Mouse (Mus musculus) heart, embryonic 14.5 days (tissue): Measurements from ENCODE around the gene Frmd8. TPM values are rescaled to one million over a fixed set of nuclear protein-coding genes. Genes with fewer than 3 reads are reported as not detected.

ENCODE experiments used
- ATAC-seq: fragments of 200-750 bp; cut with Nextera tagmentation; 2 replicates; pipeline ENCODE4 v1.8.0; 2017; ENCODE audit warnings: low read depth, moderate TSS enrichment; ENCODE audit not compliant: insufficient number of reproducible peaks, insufficient read depth, low FRiP score
- H3K27ac ChIP-seq, 2 experiments: fragments of 200-500 bp in 1 of 2; fragments of 300-500 bp in 1 of 2; sonication (generic) in 1 of 2; replicated peaks in 1 of 2; 2 replicates each; pipeline ENCODE4 v1.5.1; 2012 to 2014; ENCODE audit warnings: low read depth in 2 of 2, low read length in 2 of 2, control low read depth in 1 of 2, mild to moderate bottlenecking in 1 of 2, mixed read lengths in 1 of 2; ENCODE audit not compliant: control insufficient read depth in 1 of 2, insufficient read depth in 1 of 2
- H3K27me3 ChIP-seq: fragments of 300-500 bp; sonication (generic); 2 replicates; pipeline ENCODE4 v1.6.1; 2014; ENCODE audit warnings: mild to moderate bottlenecking, low read length, control low read depth; ENCODE audit not compliant: control insufficient read depth, insufficient read depth
- H3K36me3 ChIP-seq: fragments of 300-500 bp; sonication (generic); 2 replicates; pipeline ENCODE4 v1.6.1; 2014; ENCODE audit warnings: mild to moderate bottlenecking, control low read depth, low read length, mixed read lengths; ENCODE audit not compliant: control insufficient read depth, insufficient read depth
- H3K4me1 ChIP-seq, 2 experiments: fragments of 200-500 bp in 1 of 2; fragments of 300-500 bp in 1 of 2; sonication (generic) in 1 of 2; 2 replicates each; pipeline ENCODE4 v1.6.1; 2012 to 2014; ENCODE audit warnings: low read length in 2 of 2, control low read depth in 1 of 2, mixed read lengths in 1 of 2; ENCODE audit not compliant: control insufficient read depth in 2 of 2, insufficient read depth in 2 of 2
- H3K4me2 ChIP-seq: fragments of 300-500 bp; sonication (generic); 2 replicates; pipeline ENCODE4 v1.6.1; 2014; ENCODE audit warnings: mild to moderate bottlenecking, low read length
- H3K4me3 ChIP-seq, 2 experiments: fragments of 200-500 bp in 1 of 2; fragments of 300-500 bp in 1 of 2; sonication (generic) in 1 of 2; 2 replicates each; pipeline ENCODE4 v1.5.1; 2012 to 2014; ENCODE audit warnings: low read length in 2 of 2, mild to moderate bottlenecking in 2 of 2, control low read depth in 1 of 2, low read depth in 1 of 2, moderate library complexity in 1 of 2; ENCODE audit not compliant: control insufficient read depth in 1 of 2, insufficient read depth in 1 of 2
- H3K9ac ChIP-seq: fragments of 300-500 bp; sonication (generic); 2 replicates; pipeline ENCODE4 v1.6.1; 2014; ENCODE audit warnings: mild to moderate bottlenecking, low read length
- H3K9me3 ChIP-seq: fragments of 300-500 bp; sonication (generic); 2 replicates; pipeline ENCODE4 v1.6.1; 2016; ENCODE audit warnings: low read length, control low read depth; ENCODE audit not compliant: control insufficient read depth
- WGBS: fragments of 180-500 bp; shearing (Covaris S2); extraction: QIAGEN DNeasy Blood & Tissue Kit; methylation state at CpG from one replicate; pipeline ENCODE4 v1.1.7; 2014; 5-methylcytosine and 5-hydroxymethylcytosine counted together
- polyA plus RNA-seq: library from polyadenylated mRNA; unstranded; fragments of >200 nt; fragmentation: Nextera tagmentation; extraction: Ambion mirVana; gene quantifications from 2 replicates; pipeline ENCODE4 v1.2.1, GENCODE M21; 2014

Gene Frmd8
- polyA plus RNA-seq, 1 experiment from 2014 or later, result 18.5 TPM

DNA sequence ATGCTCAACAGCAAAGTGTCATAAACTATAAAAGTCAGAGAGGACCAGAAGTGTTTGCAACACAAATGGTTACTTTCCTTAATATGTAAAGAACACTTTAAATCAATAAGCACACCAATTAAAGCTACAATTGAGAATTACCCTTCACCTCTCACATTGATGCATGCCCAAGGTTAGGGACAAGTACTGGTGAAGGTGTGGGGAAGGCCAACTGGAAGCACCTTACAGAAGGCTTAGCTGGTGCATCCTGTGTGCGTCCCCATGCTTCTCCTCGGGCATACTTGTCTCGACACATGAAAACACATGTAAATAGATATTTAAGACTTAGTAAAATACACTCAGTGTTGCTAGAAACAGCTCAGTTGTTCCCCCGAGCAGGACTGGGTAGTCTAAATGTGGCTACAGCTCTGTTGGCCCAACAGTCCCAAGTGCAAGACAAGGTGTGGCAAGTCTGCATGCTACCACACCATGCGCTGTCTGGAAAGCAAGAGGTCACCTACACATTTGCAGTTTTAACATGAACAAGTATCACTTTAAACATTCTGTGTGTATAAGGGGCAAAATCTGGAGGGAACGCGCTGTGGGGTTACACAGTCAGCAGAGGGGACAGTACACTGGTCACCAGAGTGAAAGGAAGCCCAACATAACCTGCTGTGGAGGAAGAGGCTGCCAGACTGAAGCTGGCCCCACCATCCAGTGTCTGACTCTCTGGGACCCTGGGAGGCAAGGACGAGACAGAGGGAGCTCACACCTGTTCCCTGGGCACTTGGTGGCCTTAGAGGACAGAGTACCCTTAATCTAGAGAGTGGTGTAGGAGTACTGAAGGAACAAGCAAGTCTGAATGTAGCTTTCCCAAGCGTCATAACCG, 39.8 kb downstream of the Frmd8 start:
- Histone ChIP-seq H3K4me2 (no peak overlapping the region), H3K9ac (no peak overlapping the region), H3K9me3 (no peaks in the 10 kb centered on the region), H3K36me3 (no peaks in the 10 kb centered on the region), H3K4me3 (no peak overlapping the region), H3K27ac (no peak overlapping the region), H3K27me3 (no peaks in the 10 kb centered on the region), H3K4me1 (peaks cover 11 to 25% of the 10 kb centered on the region in 2 experiments)
- ATAC-seq, result no peak
- WGBS, result 91% methylated on average over 10 of the region's 10 CpGs

DNA sequence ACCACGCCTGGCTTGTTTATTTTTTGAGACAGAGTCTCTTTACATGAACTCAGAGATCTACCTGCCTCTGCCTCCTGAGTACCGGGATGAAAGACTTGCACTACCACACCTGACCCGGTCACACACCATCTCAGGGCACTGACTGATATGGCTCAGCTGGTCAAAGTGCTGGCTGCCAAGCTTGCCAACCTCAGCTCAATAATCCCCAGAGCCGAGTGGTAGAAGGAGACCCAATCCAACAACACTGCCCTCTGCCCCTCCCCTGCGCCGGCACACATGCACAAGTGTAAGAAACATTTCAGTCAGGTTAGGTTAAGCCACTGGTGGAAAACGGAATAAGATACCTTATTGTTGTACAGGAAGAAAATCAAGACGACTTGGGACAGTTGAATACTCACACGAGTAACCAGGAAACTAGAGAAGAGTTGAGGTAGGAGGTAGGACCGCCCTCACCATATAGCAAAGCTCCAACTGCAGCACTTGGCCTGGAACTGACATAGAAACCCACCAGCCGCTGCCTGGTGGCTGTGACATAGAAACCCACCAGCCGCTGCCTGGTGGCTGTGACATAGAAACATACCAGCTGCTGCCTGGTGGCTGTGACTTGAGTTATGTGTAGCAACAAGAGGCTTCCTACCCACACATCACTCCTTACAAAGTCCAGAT, 40.7 kb downstream of the Frmd8 start:
- Histone ChIP-seq H3K36me3 (no peaks in the 10 kb centered on the region), H3K4me2 (no peak overlapping the region), H3K27ac (no peak overlapping the region), H3K9ac (no peak overlapping the region), H3K9me3 (no peaks in the 10 kb centered on the region), H3K4me1 (peaks cover 11 to 19% of the 10 kb centered on the region in 2 experiments), H3K4me3 (no peak overlapping the region), H3K27me3 (no peaks in the 10 kb centered on the region)
- ATAC-seq, result no peak
- 90% methylated on average over 12 of the region's 12 CpGs for WGBS

DNA sequence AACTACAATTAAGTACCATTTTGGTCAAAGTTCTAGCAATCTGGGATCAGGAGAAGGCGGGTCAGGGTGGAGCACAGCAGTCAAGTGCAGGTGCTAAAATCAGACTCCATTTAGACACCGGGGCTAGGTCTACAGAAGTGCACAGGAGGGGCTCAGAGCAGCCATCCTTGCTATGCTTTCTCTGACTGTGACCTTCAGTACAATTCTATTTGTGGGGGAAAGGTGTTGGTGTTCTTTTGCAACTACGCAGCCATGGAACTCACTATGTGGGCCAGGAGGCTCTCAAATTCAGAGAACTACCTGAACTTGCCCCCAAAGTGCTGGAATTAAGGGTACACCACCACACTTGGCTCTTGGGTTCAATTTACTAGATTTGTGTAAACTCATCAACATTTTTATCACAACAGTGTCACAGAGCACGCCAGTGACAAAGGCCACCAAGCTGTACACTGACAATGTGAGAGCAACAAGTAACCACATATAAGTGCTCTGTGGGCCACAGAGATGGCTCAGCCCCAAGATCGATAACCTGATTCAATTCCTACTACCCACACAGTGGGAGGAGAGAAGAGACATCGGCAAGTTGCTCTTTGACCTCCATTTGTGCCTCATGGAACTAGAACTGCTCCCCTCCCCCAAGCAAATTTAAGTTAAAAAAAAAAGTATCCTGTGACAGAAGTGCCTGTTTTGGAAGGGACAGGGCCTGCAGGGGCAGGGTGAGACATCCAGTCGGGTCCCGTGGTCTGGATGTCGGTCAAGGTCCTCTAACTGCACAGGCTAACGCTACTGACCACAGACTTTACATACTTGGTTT, 41.6 kb downstream of the Frmd8 start:
- H3K4me1 ChIP-seq, result peaks cover 11 to 19% of the 10 kb centered on the region in 2 experiments
- WGBS, result 91% methylated on average over 10 of the region's 10 CpGs
- no peak overlapping the region for H3K9ac ChIP-seq
- no peak overlapping the region for H3K4me2 ChIP-seq
- H3K27me3 ChIP-seq, result no peaks in the 10 kb centered on the region
- ATAC-seq, result no peak
- no peak overlapping the region for H3K27ac ChIP-seq
- no peak overlapping the region for H3K4me3 ChIP-seq
- H3K36me3 ChIP-seq, result no peaks in the 10 kb centered on the region
- H3K9me3 ChIP-seq, result no peaks in the 10 kb centered on the region

DNA sequence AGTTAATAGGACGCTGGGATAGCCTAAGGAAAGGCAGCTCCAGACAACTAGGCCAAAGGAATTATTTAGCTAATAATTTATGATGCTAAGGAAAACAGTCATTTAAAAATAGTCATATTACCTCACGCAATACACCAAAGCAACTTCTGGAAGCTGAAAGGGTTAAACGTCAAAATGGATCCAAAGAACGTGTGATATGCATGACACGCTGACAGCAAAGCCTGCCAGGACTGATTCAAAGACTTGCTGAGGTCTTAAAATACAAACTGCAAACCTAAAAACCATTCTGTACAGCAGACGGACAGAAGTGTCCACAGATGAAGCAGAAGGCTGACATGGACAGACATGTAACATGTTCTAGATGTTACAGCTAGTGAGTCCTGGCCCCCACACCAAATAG, 42.7 kb downstream of the Frmd8 start:
- H3K27ac ChIP-seq, result 0 out of 4 replicates have a peak overlapping the region, but pooled peaks of 1 of the 2 experiments have one; percentile 17
- 46% methylated on average over 6 of the region's 6 CpGs for WGBS
- no peak overlapping the region for H3K9ac ChIP-seq
- H3K27me3 ChIP-seq, result no peaks in the 10 kb centered on the region
- H3K9me3 ChIP-seq, result no peaks in the 10 kb centered on the region
- no peak for ATAC-seq
- H3K4me3 ChIP-seq, result no peak overlapping the region
- peaks cover 14 to 21% of the 10 kb centered on the region in 2 experiments for H3K4me1 ChIP-seq
- no peak overlapping the region for H3K4me2 ChIP-seq
- H3K36me3 ChIP-seq, result no peaks in the 10 kb centered on the region

DNA sequence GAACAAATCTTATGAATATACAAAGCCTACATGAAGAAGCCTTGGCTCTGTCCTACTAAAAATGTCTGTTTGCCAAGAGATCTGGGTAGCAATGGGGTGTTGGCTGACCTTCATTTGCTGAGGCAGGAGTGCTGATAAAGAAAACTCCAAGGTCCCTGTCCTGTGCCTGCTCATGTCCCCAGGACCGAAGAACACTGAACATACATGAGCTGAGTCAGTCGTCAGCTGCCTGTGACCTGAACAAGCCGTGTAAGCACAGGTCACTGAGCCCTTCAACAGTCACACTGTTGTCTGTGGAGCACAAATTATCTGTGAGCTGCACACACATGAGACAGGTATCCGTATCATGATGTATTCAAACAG, 43.1 kb downstream of the Frmd8 start:
- no peak for ATAC-seq

DNA sequence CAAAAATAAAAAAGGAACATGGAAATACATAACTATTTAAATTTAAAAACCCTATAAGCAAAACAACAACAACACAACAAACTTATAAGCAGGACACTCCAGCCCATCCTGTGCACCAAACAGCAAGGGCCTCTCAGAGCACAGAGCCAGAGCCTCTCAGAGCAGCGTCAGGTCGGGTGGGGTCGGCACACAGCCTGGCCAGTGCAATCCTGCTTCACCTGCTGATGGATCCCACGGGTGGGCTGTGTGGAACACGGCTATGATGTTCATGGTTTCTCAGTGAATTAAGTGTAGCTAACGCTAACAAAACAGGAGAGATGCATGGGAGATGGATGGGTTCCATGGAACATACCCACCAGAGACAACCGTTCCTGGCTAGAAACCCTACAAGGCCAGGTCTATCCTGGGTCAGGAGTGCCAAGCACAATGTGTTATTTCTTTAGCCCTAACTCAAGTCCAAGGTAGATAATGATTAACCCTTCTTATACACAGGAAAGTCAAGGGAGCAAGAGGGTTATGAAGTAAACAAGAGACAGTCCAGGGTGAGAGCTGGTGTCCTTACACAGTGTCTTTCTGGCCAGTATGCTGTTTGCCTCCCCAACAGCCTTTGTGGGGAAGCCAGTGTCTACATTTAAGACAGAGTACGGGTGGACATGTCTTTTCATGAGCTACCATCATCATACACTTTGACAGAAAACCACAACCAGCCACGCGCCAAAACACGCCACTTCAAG, 43.7 kb downstream of the Frmd8 start:
- H3K4me3 ChIP-seq, result no peak overlapping the region
- WGBS, result 84% methylated on average over 11 of the region's 11 CpGs
- no peak overlapping the region for H3K9ac ChIP-seq
- H3K4me2 ChIP-seq, result no peak overlapping the region
- peaks cover 12 to 23% of the 10 kb centered on the region in 2 experiments for H3K4me1 ChIP-seq
- H3K27me3 ChIP-seq, result no peaks in the 10 kb centered on the region
- H3K36me3 ChIP-seq, result 0 out of 2 replicates have a peak, but pooled peaks cover under 1% of the 10 kb centered on the region
- H3K9me3 ChIP-seq, result no peaks in the 10 kb centered on the region
- no peak for ATAC-seq
- H3K27ac ChIP-seq, result no peak overlapping the region

More for the DNA sequence above, 43.1 kb downstream of the Frmd8 start:
- Histone ChIP-seq H3K27me3 (no peaks in the 10 kb centered on the region), H3K27ac (no peak overlapping the region), H3K4me1 (peaks cover 14 to 21% of the 10 kb centered on the region in 2 experiments), H3K9ac (no peak overlapping the region), H3K9me3 (no peaks in the 10 kb centered on the region), H3K4me2 (no peak overlapping the region), H3K4me3 (no peak overlapping the region), H3K36me3 (no peaks in the 10 kb centered on the region)
- WGBS, result 76% methylated on average over 4 of the region's 4 CpGs

DNA sequence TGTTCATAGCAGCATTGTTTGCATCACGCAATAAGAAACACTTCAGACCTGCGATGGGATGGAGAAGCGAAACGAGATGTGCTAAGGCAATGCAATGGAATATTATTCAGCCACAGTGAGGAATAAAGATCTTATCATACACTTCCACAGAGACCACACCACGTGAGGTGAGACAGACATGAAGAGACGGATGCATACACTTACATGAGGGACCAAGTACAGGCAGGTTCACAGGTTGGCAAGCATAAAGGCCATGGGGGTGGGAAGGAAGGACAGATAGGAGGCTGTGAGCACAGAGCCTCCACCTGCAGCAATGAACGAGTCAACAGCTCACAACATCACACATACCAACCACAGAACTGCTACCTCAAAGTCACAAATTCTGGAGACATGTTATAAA, 44.3 kb downstream of the Frmd8 start:
- no peak for ATAC-seq
- 87% methylated on average over 7 of the region's 7 CpGs for WGBS

More for the DNA sequence above, 44.3 kb downstream of the Frmd8 start:
- no peak overlapping the region for H3K27ac ChIP-seq
- no peaks in the 10 kb centered on the region for H3K27me3 ChIP-seq
- H3K9ac ChIP-seq, result no peak overlapping the region
- no peak overlapping the region for H3K4me3 ChIP-seq
- no peaks in the 10 kb centered on the region for H3K9me3 ChIP-seq
- no peak overlapping the region for H3K4me2 ChIP-seq
- H3K36me3 ChIP-seq, result 0 out of 2 replicates have a peak, but pooled peaks cover 2% of the 10 kb centered on the region
- peaks cover 12 to 28% of the 10 kb centered on the region in 2 experiments for H3K4me1 ChIP-seq
